Mouse (Mus musculus) cortical plate, adult 2 months (tissue): ENCODE data around the gene Rubcnl.

ENCODE experiments used
- CTCF ChIP-seq: fragments of 200-500 bp; IDR thresholded peaks from 2 replicates; pipeline ENCODE4 v1.5.1; 2011; ENCODE audit warnings: mild to moderate bottlenecking, control low read depth, low read length; ENCODE audit not compliant: insufficient read depth; ENCODE audit errors: extremely low read depth
- POLR2A ChIP-seq: fragments of 200-500 bp; IDR thresholded peaks from 2 replicates; pipeline ENCODE4 v1.6.1; 2011; ENCODE audit warnings: mild to moderate bottlenecking, low read length, control low read depth; ENCODE audit not compliant: insufficient read depth; ENCODE audit errors: extremely low read depth

- TF ChIP-seq CTCF (no peak), POLR2A (no peak)
These were observed 4.7 kb upstream of the Rubcnl start for GRCm38 (mm10) chr14:75010986-75011655.
